Mouse (Mus musculus) splenic B cell, adult 2 months (primary cell): ENCODE measurements around the gene Ak1.

ENCODE experiments used
- DNase-seq: peaks from one replicate; pipeline ENCODE4 v3.0.0-alpha.2; 2011; ENCODE audit warnings: low read depth, low spot score
- H3K27me3 ChIP-seq: 2 replicates; pipeline ENCODE4 v1.6.1; 2012; ENCODE audit warnings: mild to moderate bottlenecking, low read length, moderate library complexity, mixed read lengths; ENCODE audit not compliant: control insufficient read depth, poor library complexity, insufficient read depth, severe bottlenecking
- H3K36me3 ChIP-seq: 2 replicates; pipeline ENCODE4 v1.6.1; 2012; ENCODE audit warnings: mild to moderate bottlenecking, low read length, moderate library complexity, mixed read lengths; ENCODE audit not compliant: control insufficient read depth, poor library complexity, insufficient read depth, severe bottlenecking

The Ak1 gene

DNA sequence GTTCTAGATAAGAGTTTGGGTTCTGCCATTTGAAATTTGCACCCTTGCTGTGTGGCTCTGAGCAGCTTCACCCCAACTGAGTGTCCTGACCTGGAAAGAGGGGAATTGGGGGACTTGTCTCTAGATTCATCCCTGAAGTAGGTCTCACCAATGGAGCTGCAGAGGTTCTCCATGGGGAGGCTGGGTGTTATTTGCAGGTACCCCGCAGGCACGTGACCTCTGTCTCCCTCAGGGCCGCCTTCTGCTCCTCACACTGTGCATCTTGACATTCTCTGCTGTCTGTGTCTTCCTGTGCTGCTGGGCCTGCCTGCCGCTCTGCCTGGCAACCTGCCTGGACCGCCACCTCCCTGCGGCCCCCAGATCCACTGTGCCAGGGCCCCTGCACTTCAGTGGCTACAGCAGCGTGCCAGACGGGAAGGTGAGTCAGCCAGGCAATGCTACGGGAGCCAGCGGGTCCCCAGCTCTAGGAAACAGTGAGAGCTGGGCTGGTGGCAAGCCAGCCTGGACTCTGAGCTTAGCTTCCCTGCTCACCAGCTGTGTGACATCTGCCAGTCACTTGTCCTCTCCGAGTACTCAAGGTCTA, 32.3 kb upstream of the Ak1 start:
- DNase-seq, result no peak
- H3K36me3 ChIP-seq, result peaks cover 8% of the 10 kb centered on the region; the same call in 1 of the 2 replicates
- H3K27me3 ChIP-seq, result no peaks in the 10 kb centered on the region

DNA sequence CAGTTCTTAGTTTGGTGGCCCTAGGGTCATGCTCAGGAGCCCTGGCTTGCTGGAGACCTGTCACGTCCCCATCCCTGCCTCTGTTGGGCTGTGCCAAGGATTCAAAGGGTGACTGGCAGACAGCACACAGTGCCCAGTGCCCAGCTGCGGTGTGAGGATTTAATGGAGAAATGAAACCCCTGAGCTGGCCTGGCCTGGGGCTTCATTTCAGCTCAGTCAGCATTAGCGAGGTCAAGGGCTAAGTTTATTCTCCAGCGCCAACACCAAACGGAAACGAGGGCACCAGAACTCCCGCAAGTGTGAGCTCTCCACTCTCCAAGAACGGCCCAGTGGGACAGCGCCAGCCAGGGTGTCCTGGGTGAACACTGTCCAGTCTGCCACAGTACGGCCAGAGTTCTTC, 31.3 kb upstream of the Ak1 start:
- no peak for DNase-seq
- Histone ChIP-seq H3K36me3 (peaks cover 10% of the 10 kb centered on the region; the same call in 1 of the 2 replicates), H3K27me3 (no peaks in the 10 kb centered on the region)

DNA sequence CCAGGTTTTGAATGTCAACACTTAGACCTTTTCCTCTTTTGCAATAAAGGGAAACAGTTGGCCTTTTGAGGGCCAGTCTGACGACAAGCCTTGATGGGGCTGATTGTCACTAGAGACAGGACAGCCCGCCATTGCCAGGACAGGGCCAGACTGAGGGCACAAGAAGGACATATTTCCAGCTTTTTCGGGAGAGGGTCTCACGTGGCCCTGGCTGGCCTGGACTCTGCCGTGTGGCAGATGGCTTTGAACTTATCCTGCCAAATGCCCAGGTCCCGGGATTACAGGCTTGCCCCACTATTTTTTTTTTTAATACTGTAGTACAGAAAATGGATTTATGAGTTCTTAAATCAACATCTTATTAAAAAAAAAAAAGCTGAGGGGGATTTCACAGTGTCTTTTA, 30.3 kb upstream of the Ak1 start:
- H3K27me3 ChIP-seq, result no peaks in the 10 kb centered on the region
- DNase-seq, result no peak
- H3K36me3 ChIP-seq, result peaks cover 10% of the 10 kb centered on the region

DNA sequence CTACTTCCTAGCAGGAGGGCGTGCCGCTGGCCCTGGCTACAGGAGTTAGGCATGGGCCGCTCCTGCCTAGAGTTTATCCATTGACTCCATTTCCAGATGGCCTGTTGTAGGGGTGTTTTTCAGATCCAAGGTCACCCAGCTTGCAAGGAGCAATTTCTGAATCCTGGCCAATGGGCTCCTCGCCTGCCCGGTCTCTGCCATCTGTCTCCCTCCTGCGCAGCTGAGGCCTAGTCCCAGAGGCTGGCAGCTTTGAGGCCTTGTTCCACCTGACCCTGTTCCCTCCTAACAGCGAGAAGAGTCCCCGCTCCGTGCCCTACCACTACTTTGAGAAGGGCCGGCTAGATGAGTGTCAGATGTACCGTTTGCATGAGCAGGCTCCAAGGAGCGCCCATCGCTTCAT, 24.8 kb upstream of the Ak1 start:
- DNase-seq, result no peak
- Histone ChIP-seq H3K27me3 (no peaks in the 10 kb centered on the region), H3K36me3 (peaks cover 19% of the 10 kb centered on the region)

DNA sequence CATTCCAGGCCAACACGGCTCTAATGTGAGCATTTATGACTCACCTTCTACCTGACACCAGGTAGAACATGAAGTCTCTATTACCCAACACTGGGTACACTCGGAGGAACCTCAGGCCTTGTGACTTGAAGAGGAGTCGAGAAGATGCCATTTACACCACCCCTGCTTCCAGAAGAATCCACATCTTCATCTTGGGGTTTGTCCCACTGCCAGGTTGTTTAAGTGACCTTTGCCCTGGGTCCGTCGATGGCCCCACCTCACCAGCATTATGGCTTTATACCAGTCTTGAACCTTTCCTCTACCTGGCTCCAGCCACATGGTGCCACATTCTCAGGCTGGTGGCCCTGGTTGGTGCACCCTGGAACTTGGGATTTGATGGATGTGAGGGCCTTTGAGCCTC, 24.3 kb upstream of the Ak1 start:
- no peak for DNase-seq
- H3K36me3 ChIP-seq, result peaks cover 17% of the 10 kb centered on the region
- H3K27me3 ChIP-seq, result no peaks in the 10 kb centered on the region

DNA sequence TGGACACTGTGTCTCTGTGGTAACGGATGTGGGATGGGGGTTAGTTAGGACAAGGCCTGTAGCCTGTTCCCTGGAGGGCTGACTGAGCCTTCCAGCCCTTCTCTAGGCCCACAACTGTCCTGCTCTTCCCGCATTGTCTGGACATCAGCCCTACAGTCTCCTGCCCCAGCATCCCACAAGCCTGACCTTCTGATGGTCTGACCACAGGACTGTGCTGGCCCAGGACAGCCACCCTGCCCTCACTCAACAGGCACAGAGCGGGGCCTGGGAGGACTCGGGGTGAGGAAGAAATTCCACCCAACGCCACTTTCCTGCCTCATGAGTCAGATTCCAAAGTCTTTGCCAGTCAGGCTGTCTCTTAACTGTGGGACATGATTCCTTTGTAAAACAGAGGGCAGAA, 23.9 kb upstream of the Ak1 start:
- Histone ChIP-seq H3K27me3 (no peaks in the 10 kb centered on the region), H3K36me3 (peaks cover 16% of the 10 kb centered on the region)
- no peak for DNase-seq

DNA sequence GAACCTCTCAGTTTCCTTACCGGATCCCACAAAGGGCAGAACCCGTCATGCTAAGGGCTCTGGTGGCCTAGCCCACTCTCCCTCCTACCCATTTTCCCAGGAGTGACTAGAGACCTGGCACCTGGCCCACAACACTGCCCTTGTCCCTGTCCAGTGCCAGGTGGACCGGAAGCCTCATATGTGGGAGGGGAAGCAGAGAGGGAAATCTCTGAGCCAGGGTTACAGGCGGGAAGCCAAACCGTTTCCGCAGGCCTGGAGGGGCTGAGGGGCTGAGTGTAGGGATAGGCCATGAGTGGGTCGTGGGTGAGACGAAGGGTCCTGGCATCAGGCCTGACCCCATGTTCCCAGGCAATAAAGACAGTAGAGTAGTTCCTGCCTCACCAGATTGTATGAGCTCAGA, 23.1 kb upstream of the Ak1 start:
- H3K27me3 ChIP-seq, result no peaks in the 10 kb centered on the region
- DNase-seq, result no peak
- H3K36me3 ChIP-seq, result peaks cover 16% of the 10 kb centered on the region

DNA sequence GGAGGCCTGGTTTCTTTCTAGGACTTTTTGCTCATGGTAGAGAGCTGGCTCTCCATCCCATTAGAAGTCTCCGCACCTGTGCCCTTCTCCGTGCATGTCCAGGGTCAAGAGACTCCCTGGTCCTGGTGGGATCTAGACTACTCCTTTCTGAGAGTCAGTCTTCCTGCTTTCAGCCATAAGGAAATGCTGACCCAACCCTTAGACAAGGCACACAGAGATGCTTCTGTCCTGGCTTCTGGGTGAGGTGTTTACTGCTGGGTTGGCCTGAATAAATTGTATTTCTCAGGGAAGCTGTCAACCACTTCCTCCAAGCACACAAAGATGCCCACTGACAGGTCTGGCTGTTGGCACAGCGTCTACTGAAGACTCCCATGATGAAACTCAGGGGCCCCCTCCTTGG, 22.1 kb upstream of the Ak1 start, which contains the start of gene St6galnac6:
Gene St6galnac6, plus strand, starts transcription at position 301 of the 400 bp plus-strand sequence.
- Histone ChIP-seq H3K36me3 (peaks cover 11% of the 10 kb centered on the region), H3K27me3 (no peaks in the 10 kb centered on the region)
- DNase-seq, result no peak

DNA sequence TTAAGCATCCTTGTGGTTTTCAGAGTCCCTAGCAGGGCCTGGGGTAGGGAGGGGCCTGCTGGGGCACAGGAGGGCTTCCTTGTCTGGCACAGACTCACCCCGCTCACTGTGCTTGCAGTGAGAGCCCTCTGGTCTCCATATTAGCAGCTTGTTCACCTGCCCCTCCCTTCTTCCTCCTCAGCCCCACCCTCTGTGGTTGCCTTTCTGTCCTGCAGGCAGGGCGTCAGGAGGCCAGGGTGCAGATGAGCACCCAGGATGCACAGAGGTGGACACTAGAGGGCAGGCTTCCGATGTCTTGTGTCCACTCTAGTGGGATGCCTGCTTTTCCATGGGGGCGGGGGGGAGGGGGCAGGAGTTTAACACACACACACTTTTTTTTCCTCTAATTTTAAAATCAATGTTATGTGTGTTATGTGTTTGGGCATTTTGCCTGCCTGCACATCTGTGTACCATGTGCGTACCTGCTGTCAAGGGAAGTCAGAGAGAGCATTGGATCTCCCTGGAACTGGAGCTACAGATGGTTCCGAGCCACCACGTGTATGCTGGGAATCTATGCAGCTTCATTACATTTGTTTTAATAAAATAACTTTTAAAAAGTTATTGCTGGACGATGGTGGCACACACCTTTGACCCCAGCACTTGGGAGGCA, 20.0 kb upstream of the Ak1 start:
- no peaks in the 10 kb centered on the region for H3K27me3 ChIP-seq
- DNase-seq, result peak; percentile 66
- H3K36me3 ChIP-seq, result peaks cover 11% of the 10 kb centered on the region

DNA sequence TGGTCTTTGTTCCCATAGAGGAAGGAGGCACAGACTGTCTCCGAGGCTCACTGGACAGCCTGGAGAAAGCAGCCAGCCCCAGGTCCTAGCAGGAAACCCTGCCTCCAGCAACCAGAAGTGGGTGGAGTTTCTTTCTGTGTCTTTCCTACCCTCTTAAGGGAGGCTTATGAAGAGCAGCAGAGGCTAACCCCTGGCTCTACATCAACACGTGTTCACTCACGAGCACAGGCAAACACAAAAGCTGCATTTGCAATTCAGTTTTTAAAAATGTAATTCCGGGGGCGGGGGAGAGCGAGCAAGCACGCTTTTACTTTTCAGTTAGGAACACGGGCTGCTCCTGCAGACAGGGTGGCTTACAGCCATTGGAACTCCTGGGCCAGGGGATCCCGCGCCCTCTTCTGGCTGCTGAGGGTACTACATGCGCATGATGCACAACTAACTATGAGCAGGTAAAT, 18.9 kb upstream of the Ak1 start:
- H3K27me3 ChIP-seq, result no peaks in the 10 kb centered on the region
- peaks cover 4% of the 10 kb centered on the region for H3K36me3 ChIP-seq
- peak; percentile 87 for DNase-seq

DNA sequence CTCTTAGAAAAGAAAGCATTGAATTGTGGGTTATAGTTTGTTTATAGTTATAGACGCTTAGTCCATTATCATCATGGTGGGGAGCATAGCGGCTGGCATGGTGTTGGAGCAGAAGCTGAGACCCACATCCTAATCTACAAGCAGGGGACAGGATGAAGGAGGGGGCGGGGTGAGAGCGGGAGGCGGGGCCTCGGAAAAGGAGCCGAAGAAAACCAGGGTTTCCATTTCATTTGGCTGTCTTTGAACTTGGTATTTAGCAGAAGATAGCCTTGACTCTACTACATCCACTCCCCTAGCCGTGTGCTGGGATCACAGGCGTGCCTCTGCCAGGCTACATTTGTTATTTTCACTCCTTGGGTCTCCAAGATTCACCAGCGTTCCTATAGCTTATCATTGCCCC, 16.9 kb upstream of the Ak1 start:
- Histone ChIP-seq H3K36me3 (no peaks in the 10 kb centered on the region), H3K27me3 (no peaks in the 10 kb centered on the region)
- no peak for DNase-seq

DNA sequence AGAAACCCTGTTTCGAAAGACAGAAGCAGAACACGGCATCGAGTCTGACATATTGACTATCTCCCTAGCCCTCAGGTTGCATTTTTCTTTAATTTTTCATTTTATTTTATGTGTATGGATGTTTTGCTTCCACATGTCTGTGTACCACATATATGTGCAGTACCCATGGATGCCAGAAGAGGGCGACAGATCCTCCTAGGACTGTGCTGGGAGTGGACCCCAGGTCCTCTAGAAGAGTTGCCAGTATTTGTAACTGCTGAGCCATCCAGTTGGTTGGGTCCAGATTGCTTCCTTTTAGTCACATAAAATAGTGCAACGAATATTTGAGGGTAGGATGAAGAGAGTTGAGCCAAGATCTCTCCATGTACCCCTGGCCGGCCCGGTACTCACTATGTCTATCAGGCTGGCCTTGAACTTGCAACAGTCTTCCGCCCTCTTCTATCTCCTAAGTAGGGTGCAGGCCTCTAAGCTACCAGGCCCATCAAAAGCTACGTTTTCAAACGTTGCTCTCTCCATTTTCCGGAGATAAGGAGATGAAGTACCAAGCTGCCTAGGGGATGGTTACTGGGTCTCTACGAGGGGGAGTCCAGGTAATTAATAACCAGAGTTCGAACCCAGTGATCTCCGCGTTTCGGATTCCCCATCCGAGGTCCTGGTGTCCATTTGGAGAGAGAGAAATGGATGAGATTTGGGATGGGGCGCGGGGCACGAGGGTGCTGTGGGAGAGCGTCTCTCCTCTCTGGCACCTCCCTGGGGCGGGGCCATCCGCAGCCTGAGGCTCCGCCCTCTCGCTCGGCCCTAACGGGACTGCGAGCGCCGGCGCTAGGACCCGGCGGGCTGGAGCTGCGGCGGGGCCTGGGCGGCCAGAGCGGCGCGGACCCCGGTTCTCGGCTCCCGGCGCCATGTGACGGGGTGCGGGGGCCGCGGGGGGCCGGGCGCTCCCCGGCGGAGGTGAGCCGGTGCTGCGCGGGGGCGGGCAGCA, 15.1 kb upstream of the Ak1 start:
- H3K27me3 ChIP-seq, result no peaks in the 10 kb centered on the region
- DNase-seq, result peak; percentile 77
- H3K36me3 ChIP-seq, result no peaks in the 10 kb centered on the region

DNA sequence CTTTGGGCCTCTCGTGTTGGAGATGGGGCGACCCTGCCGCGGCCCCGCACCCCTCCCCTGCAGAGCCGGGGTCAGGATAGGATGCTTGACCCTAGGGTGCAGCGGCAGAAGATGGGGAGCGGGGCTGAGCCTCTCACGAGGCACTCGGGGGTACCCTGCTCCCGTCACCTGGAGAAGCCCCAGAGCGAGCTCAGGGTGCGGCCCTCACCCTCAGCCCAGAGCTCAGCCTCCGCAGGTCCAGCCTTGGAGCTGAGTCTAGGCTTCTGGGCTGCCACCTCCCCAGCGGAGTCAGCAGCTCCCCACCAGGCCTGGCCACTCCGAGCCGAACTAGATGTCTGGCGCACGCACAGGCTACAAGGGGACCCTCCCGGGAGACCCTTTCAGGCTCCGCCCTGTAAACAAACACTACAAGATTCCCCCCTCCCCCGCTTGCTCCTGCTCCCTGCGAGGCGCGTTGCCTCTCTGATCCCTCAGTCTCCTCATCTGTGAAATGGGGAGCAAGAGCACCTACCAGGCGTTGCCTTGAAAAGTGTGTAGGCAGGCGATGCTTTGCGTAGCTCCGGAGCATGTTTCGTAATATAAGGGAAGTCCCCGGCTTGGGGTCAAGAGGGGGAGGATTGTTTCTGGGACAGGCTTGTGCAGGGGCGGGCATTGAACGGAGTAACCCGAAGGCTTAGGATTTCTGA, 14.2 kb upstream of the Ak1 start:
- H3K36me3 ChIP-seq, result no peaks in the 10 kb centered on the region
- no peaks in the 10 kb centered on the region for H3K27me3 ChIP-seq
- peak; percentile 64 for DNase-seq

DNA sequence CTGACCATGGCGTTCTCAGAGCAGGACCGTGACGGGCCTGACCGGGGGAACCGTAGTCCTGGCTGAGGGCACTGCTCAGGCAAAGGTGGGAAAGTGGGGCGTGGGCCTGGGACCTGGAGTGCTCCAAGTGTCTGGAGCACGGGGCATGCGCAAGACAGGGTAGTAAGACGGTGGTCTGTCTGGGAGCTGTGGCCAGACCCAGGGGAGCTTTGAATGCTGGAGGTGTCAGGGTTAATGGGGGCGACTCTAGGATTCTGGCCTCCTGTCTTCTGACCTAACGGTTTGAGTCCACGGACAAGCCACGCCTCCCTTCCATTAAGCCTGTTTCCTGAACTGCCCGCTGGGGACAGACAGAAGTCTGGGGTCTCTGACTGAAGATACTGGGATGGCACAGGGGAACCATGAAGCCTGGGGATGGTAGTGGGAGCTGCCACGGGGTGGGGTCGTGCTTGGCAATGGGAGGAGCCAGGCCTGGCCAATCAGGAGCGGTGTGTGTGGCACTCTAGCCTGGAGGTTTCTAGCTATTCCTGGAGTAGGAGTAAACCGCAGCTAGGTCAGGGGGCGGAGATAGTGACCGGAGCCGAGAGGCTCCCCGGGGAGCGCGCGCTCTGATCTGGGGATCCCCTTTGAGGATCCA, 13.3 kb upstream of the Ak1 start:
- Histone ChIP-seq H3K36me3 (no peaks in the 10 kb centered on the region), H3K27me3 (no peaks in the 10 kb centered on the region)
- DNase-seq, result peak; percentile 73
